Mouse (Mus musculus) G1E-ER4 (cell line): ENCODE measurements around the gene Fbxw7. TPM values are rescaled to one million over a fixed set of nuclear protein-coding genes. Genes with fewer than 3 reads are reported as not detected.
A peak's percentile ranks its signal among the peaks of the same experiment; 100 is the strongest.

ENCODE experiments used
- GATA1 ChIP-seq: IDR thresholded peaks from one replicate; pipeline ENCODE4 v1.8.0; 2012; ENCODE audit warnings: low read length, inconsistent platforms
- polyA plus RNA-seq: library from polyadenylated mRNA; stranded (reverse); fragments of >175 nt; gene quantifications from 2 replicates; pipeline ENCODE4 v1.2.3, GENCODE M21; 2012

Gene Fbxw7
- polyA plus RNA-seq, 1 experiment, result 4.8 TPM

- no peak for TF ChIP-seq GATA1
Observed at GRCm38 (mm10) chr3:84921704-84922420, 106.8 kb downstream of the Fbxw7 start.

- TF ChIP-seq GATA1, result no peak
Observed at GRCm38 (mm10) chr3:84923256-84923655, 108.2 kb downstream of the Fbxw7 start.

GRCm38 (mm10) chr3:84923670-84924069 lies 108.6 kb downstream of the Fbxw7 start:
- no peak for TF ChIP-seq GATA1

- TF ChIP-seq GATA1, result no peak
Observed at GRCm38 (mm10) chr3:84925229-84925628, 110.2 kb downstream of the Fbxw7 start.

- TF ChIP-seq GATA1, result no peak
Observed at GRCm38 (mm10) chr3:84926140-84926539, 111.1 kb downstream of the Fbxw7 start.

- TF ChIP-seq GATA1, result no peak
Observed at GRCm38 (mm10) chr3:84927168-84927794, 112.2 kb downstream of the Fbxw7 start.

GRCm38 (mm10) chr3:84927901-84928300 lies 112.8 kb downstream of the Fbxw7 start:
- TF ChIP-seq GATA1, result no peak

GRCm38 (mm10) chr3:84929171-84929570 lies 114.1 kb downstream of the Fbxw7 start:
- no peak for TF ChIP-seq GATA1

- no peak for TF ChIP-seq GATA1
Observed at GRCm38 (mm10) chr3:84930683-84931082, 115.6 kb downstream of the Fbxw7 start.

- no peak for TF ChIP-seq GATA1
Observed at GRCm38 (mm10) chr3:84935729-84936128, 120.7 kb downstream of the Fbxw7 start.

- TF ChIP-seq GATA1, result no peak
Observed at GRCm38 (mm10) chr3:84936252-84936651, 121.2 kb downstream of the Fbxw7 start.

- no peak for TF ChIP-seq GATA1
Observed at GRCm38 (mm10) chr3:84936956-84937355, 121.9 kb downstream of the Fbxw7 start.

GRCm38 (mm10) chr3:84937360-84938355 lies 122.6 kb downstream of the Fbxw7 start:
- TF ChIP-seq GATA1, result no peak

- peak; percentile 43 for TF ChIP-seq GATA1
Observed at GRCm38 (mm10) chr3:84944933-84945332, 129.9 kb downstream of the Fbxw7 start.

GRCm38 (mm10) chr3:84946381-84946780 lies 131.3 kb downstream of the Fbxw7 start:
- no peak for TF ChIP-seq GATA1

- TF ChIP-seq GATA1, result no peak
Observed at GRCm38 (mm10) chr3:84949387-84949786, 134.3 kb downstream of the Fbxw7 start.
